Mouse (Mus musculus) liver, postnatal 0 days (tissue): ENCODE measurements around the gene Gm28048. TPM values are rescaled to one million over a fixed set of nuclear protein-coding genes. Genes with fewer than 3 reads are reported as not detected.
A peak's percentile ranks its signal among the peaks of the same experiment; 100 is the strongest.

ENCODE experiments used
- ATAC-seq: fragments of 200-750 bp; cut with Nextera tagmentation; 2 replicates; pipeline ENCODE4 v1.8.0; 2017; ENCODE audit warnings: mild to moderate bottlenecking, moderate library complexity
- DNase-seq: peaks from one replicate; pipeline ENCODE4 v3.0.0-alpha.2; 2016
- H3K27ac ChIP-seq: fragments of 300-500 bp; sonication (generic); 2 replicates; pipeline ENCODE4 v1.5.1; 2014; ENCODE audit warnings: antibody characterized with exemption, moderate library complexity, mild to moderate bottlenecking, low read depth
- H3K27me3 ChIP-seq: fragments of 300-500 bp; sonication (generic); 2 replicates; pipeline ENCODE4 v1.6.1; 2014; ENCODE audit warnings: low read length, control low read depth, mixed read lengths; ENCODE audit not compliant: insufficient read depth
- H3K36me3 ChIP-seq: fragments of 300-500 bp; sonication (generic); replicated peaks from 2 replicates; pipeline ENCODE4 v1.6.1; 2014; ENCODE audit warnings: mild to moderate bottlenecking, control low read depth, low read length, moderate library complexity, mixed read lengths; ENCODE audit not compliant: insufficient read depth
- H3K4me1 ChIP-seq: fragments of 300-500 bp; sonication (generic); 2 replicates; pipeline ENCODE4 v1.6.1; 2014; ENCODE audit warnings: antibody characterized with exemption, mild to moderate bottlenecking, control low read depth; ENCODE audit not compliant: insufficient read depth
- H3K4me2 ChIP-seq: fragments of 300-500 bp; sonication (generic); 2 replicates; pipeline ENCODE4 v1.6.1; 2014; ENCODE audit warnings: low read depth, mild to moderate bottlenecking, low read length, moderate library complexity, mixed read lengths
- H3K4me3 ChIP-seq: fragments of 300-500 bp; sonication (generic); 2 replicates; pipeline ENCODE4 v1.5.1; 2014; ENCODE audit warnings: low read depth, low read length
- H3K9ac ChIP-seq: fragments of 300-500 bp; sonication (generic); replicated peaks from 2 replicates; pipeline ENCODE4 v1.6.1; 2014; ENCODE audit warnings: mild to moderate bottlenecking, moderate library complexity
- H3K9me3 ChIP-seq: fragments of 300-500 bp; sonication (generic); 2 replicates; pipeline ENCODE4 v1.6.1; 2016; ENCODE audit warnings: mild to moderate bottlenecking, control low read depth, low read length, mixed read lengths
- CTCF ChIP-seq: sonication (generic); IDR thresholded peaks from 2 replicates; pipeline ENCODE4 v1.5.1; 2016; ENCODE audit warnings: antibody characterized with exemption, low read depth
- EP300 ChIP-seq: IDR thresholded peaks from 2 replicates; pipeline ENCODE4 v1.6.1; 2016; ENCODE audit warnings: antibody characterized with exemption, low read depth, mild to moderate bottlenecking
- WGBS: fragments of 180-500 bp; shearing (Covaris S2); extraction: QIAGEN DNeasy Blood & Tissue Kit; methylation state at CpG from one replicate; pipeline ENCODE4 v1.1.7; 2014; ENCODE audit not compliant: insufficient replicate concordance; 5-methylcytosine and 5-hydroxymethylcytosine counted together
- polyA plus RNA-seq: library from polyadenylated mRNA; unstranded; fragments of >200 nt; fragmentation: Nextera tagmentation; extraction: Ambion mirVana; gene quantifications from 2 replicates; pipeline ENCODE4 v1.2.1, GENCODE M21; 2015

Gm28048 gene
- polyA plus RNA-seq, 1 experiment from 2014 or later = 11.7 TPM

GRCm38 (mm10) chr11:22821243-22821642 lies 160.6 kb downstream of the Gm28048 start:
- Histone ChIP-seq H3K9ac (no peak overlapping the region), H3K4me2 (no peak overlapping the region), H3K27ac (no peak overlapping the region), H3K27me3 (no peaks in the 10 kb centered on the region), H3K4me1 (peaks cover 9% of the 10 kb centered on the region; the same call in 1 of the 2 replicates), H3K9me3 (no peaks in the 10 kb centered on the region), H3K4me3 (no peak overlapping the region), H3K36me3 (no peaks in the 10 kb centered on the region)
- peak; percentile 63 for ATAC-seq
- TF ChIP-seq EP300 (no peak), CTCF (no peak)
- 63% methylated on average over 3 of the region's 3 CpGs for WGBS
- DNase-seq = no peak

GRCm38 (mm10) chr11:22818371-22818770 lies 163.5 kb downstream of the Gm28048 start:
- TF ChIP-seq CTCF = no peak
- TF ChIP-seq EP300 = no peak
- H3K4me1 ChIP-seq = peaks cover 16% of the 10 kb centered on the region
- ATAC-seq (no peak), DNase-seq (no peak)
- H3K4me3 ChIP-seq = no peak overlapping the region
- H3K9me3 ChIP-seq = no peaks in the 10 kb centered on the region
- no peaks in the 10 kb centered on the region for H3K36me3 ChIP-seq
- 35% methylated on average over 5 of the region's 5 CpGs for WGBS
- H3K27me3 ChIP-seq = no peaks in the 10 kb centered on the region
- H3K4me2 ChIP-seq = no peak overlapping the region
- no peak overlapping the region; the same call in 1 of the 2 replicates for H3K27ac ChIP-seq
- no peak overlapping the region for H3K9ac ChIP-seq

GRCm38 (mm10) chr11:22815877-22816276 lies 166.0 kb downstream of the Gm28048 start:
- no peak overlapping the region for H3K9ac ChIP-seq
- no peak overlapping the region for H3K4me3 ChIP-seq
- peaks cover 20% of the 10 kb centered on the region for H3K4me1 ChIP-seq
- H3K36me3 ChIP-seq = no peaks in the 10 kb centered on the region
- H3K27me3 ChIP-seq = no peaks in the 10 kb centered on the region
- no peak for DNase-seq
- H3K27ac ChIP-seq = peak overlapping the region; percentile 64
- H3K4me2 ChIP-seq = no peak overlapping the region
- TF ChIP-seq CTCF = no peak
- no peaks in the 10 kb centered on the region for H3K9me3 ChIP-seq
- peak; percentile 26; the same call in 1 of the 2 replicates for ATAC-seq
- WGBS = 76% methylated on average over 7 of the region's 7 CpGs

GRCm38 (mm10) chr11:22815143-22815542 lies 166.7 kb downstream of the Gm28048 start:
- H3K27me3 ChIP-seq = no peaks in the 10 kb centered on the region
- H3K36me3 ChIP-seq = no peaks in the 10 kb centered on the region
- DNase-seq (no peak), ATAC-seq (no peak)
- H3K4me1 ChIP-seq = peaks cover 23% of the 10 kb centered on the region
- H3K9ac ChIP-seq = no peak overlapping the region
- H3K4me3 ChIP-seq = no peak overlapping the region
- TF ChIP-seq EP300 (no peak), CTCF (no peak)
- H3K27ac ChIP-seq = peak overlapping the region; percentile 64
- H3K4me2 ChIP-seq = no peak overlapping the region
- H3K9me3 ChIP-seq = no peaks in the 10 kb centered on the region

- Histone ChIP-seq H3K9me3 (no peaks in the 10 kb centered on the region), H3K9ac (no peak overlapping the region), H3K4me2 (peak overlapping the region; percentile 46), H3K4me3 (no peak overlapping the region), H3K36me3 (no peaks in the 10 kb centered on the region), H3K27me3 (no peaks in the 10 kb centered on the region), H3K4me1 (peaks cover 32% of the 10 kb centered on the region), H3K27ac (peak overlapping the region; percentile 81)
- ATAC-seq (peak; percentile 51), DNase-seq (no peak)
- TF ChIP-seq EP300 (peak; percentile 20; the same call in 1 of the 2 replicates), CTCF (no peak)
- WGBS = 40% methylated on average over 5 of the region's 5 CpGs
Observed at GRCm38 (mm10) chr11:22813921-22814704, 167.8 kb downstream of the Gm28048 start.

- TF ChIP-seq EP300 (no peak), CTCF (no peak)
- peak; percentile 59 for ATAC-seq
- no peak for DNase-seq
- 33% methylated on average over 3 of the region's 3 CpGs for WGBS
- Histone ChIP-seq H3K4me2 (peak overlapping the region; percentile 46), H3K9me3 (no peaks in the 10 kb centered on the region), H3K4me3 (no peak overlapping the region), H3K27me3 (no peaks in the 10 kb centered on the region), H3K9ac (no peak overlapping the region), H3K4me1 (peaks cover 33% of the 10 kb centered on the region), H3K27ac (peak overlapping the region; percentile 81), H3K36me3 (no peaks in the 10 kb centered on the region)
Observed at GRCm38 (mm10) chr11:22813427-22813826, 168.5 kb downstream of the Gm28048 start.
